Comparison of ENCODE assay signal across 19 mouse cellular contexts in genomic region chr5:90499509-90499908, GRCm38 (mm10). TPM values are rescaled to one million over a fixed set of nuclear protein-coding genes. Genes with fewer than 3 reads are reported as not detected.
DNase-seq lines count a peak whose midpoint lies in the region.
"Had no signal": no experiment of that assay in that cellular context is flagged by ENCODE, and none has a peak within 500 bp of the region (broad histone marks: within the 10 kb centered on the region; RNA-seq: fewer than 3 reads in every experiment).

No protein-coding gene starts in this region.

- intact Hi-C loops in left cerebral cortex, postnatal 4 days (cut with DNase I) = no loop called here

- peak; percentile 11 to 23 for DNase-seq in cerebellum, postnatal 10 days
- no peak for DNase-seq in cerebellum, adult 9-10 months
- DNase-seq in left cerebral cortex, adult 18-20 months (ENCODE audit: low spot score in 2 of 2) = peak; percentile 4 to 12
- DNase-seq in left cerebral cortex, postnatal 4 days = no peak
- DNase-seq in right cerebral cortex, postnatal 10 days (ENCODE audit: low spot score in 2 of 2) = peak; percentile 55 to 57
- no peak for DNase-seq in right cerebral cortex, postnatal 25 days
- DNase-seq in liver = no peak
- DNase-seq: adrenal gland, adult 8-10 months; adrenal gland, postnatal 36 days; B cell, adult 2 months; cerebellum, adult 11 months; cerebellum, adult 8-10 months; cerebellum, postnatal 36 days; gastrocnemius, adult 2 months; gastrocnemius, postnatal 25 days had no signal

RNA-seq across cellular contexts. Expression of gene Afp, which starts 9.0 kb away (rescaled TPM):
- not detected for total RNA-seq in left cerebral cortex, adult 18-20 months (2021)
- total RNA-seq in left cerebral cortex, postnatal 4 days (2021) = under 1 TPM in 1 of 2 experiments, not detected in 1; 0.44 TPM
- total RNA-seq: adrenal gland, adult 8-10 months; adrenal gland, postnatal 36 days; gastrocnemius, adult 2 months; gastrocnemius, postnatal 25 days; heart, adult 8-10 months; heart, postnatal 25 days had no signal

RNA-seq across cellular contexts. Expression of gene Afm, which starts 19.2 kb away (rescaled TPM):
- not detected for total RNA-seq in left cerebral cortex, adult 18-20 months (2021)
- total RNA-seq in left cerebral cortex, postnatal 4 days (2021) = not detected
- total RNA-seq: G1E; gastrocnemius, adult 2 months; gastrocnemius, postnatal 25 days; granulocyte monocyte progenitor cell, adult 5-6 weeks; heart, adult 8-10 months; heart, postnatal 25 days had no signal

RNA-seq across cellular contexts. Expression of gene Alb, which starts 38.8 kb away (rescaled TPM):
- not detected for total RNA-seq in left cerebral cortex, adult 18-20 months (2021)
- total RNA-seq in left cerebral cortex, postnatal 4 days (2021) = 1 to 10 TPM in 1 of 2 experiments, under 1 TPM in 1; 0.46 to 1.6 TPM
- total RNA-seq: G1E; granulocyte monocyte progenitor cell, adult 5-6 weeks; heart, postnatal 25 days had no signal

Comparison
In these comparisons a context has a peak if more than half of its experiments do, and no peak if none do; other contexts are left out.
1. DNase-seq: peak in cerebellum, postnatal 10 days (2 of 2), left cerebral cortex, adult 18-20 months (2 of 2) and right cerebral cortex, postnatal 10 days (2 of 2); none in cerebellum, adult 9-10 months (single experiment), left cerebral cortex, postnatal 4 days (single experiment), right cerebral cortex, postnatal 25 days (single experiment) and liver (single experiment).